Mouse (Mus musculus): ENCODE measurements around the gene Grik2. TPM values are rescaled to one million over a fixed set of nuclear protein-coding genes. Genes with fewer than 3 reads are reported as not detected.
"Not testable (repeated sequence)": the region's sequence is repeated elsewhere in the genome, so short reads cannot be mapped to it uniquely, and the experiment has no call there.

The Grik2 gene
- polyA plus RNA-seq, 1 experiment from 2014 or later: 0.08 TPM

- Histone ChIP-seq H3K4me3 (replicated peaks) (no peak overlapping the region), H3K4me1 (replicated peaks) (no peaks in the 10 kb centered on the region), H3K9me3 (replicated peaks) (no peaks in the 10 kb centered on the region), H3K36me3 (no peaks in the 10 kb centered on the region), H3K27me3 (no peaks in the 10 kb centered on the region), H3K4me2 (no peak overlapping the region), H3K27ac (no peak overlapping the region), H3K9ac (no peak overlapping the region)
- no peak for DNase-seq
- ATAC-seq (ENCODE audit: low read depth): no peak
- 70% methylated on average over 2 of the region's 2 CpGs for WGBS (ENCODE audit: insufficient replicate concordance)
Measured at GRCm38 (mm10) chr10:49456791-49457190, 331.8 kb downstream of the Grik2 start.

GRCm38 (mm10) chr10:49453535-49453934, 335.0 kb downstream of the Grik2 start:
- H3K4me2 ChIP-seq: no peak overlapping the region
- no peak overlapping the region for H3K27ac ChIP-seq
- no peak overlapping the region for H3K4me3 ChIP-seq (replicated peaks)
- H3K27me3 ChIP-seq: no peaks in the 10 kb centered on the region
- H3K9me3 ChIP-seq (replicated peaks): no peaks in the 10 kb centered on the region
- ATAC-seq (ENCODE audit: low read depth) (no peak), DNase-seq (no peak)
- H3K9ac ChIP-seq: no peak overlapping the region
- no peaks in the 10 kb centered on the region for H3K4me1 ChIP-seq (replicated peaks)
- H3K36me3 ChIP-seq: no peaks in the 10 kb centered on the region

- 54% methylated on average over 1 of the region's 1 CpGs for WGBS (ENCODE audit: insufficient replicate concordance)
- H3K9ac ChIP-seq: no peak overlapping the region
- DNase-seq: no peak
Measured at GRCm38 (mm10) chr10:49441369-49441768, 347.2 kb downstream of the Grik2 start.

GRCm38 (mm10) chr10:49437057-49437456, 351.5 kb downstream of the Grik2 start:
- H3K9me3 ChIP-seq (replicated peaks): no peaks in the 10 kb centered on the region
- H3K27me3 ChIP-seq: no peaks in the 10 kb centered on the region
- 44% methylated on average over 2 of the region's 2 CpGs for WGBS (ENCODE audit: insufficient replicate concordance)
- DNase-seq (no peak), ATAC-seq (ENCODE audit: low read depth) (no peak)
- no peaks in the 10 kb centered on the region for H3K4me1 ChIP-seq (replicated peaks)
- no peak overlapping the region for H3K27ac ChIP-seq
- no peak overlapping the region for H3K9ac ChIP-seq
- no peak overlapping the region for H3K4me3 ChIP-seq (replicated peaks)
- H3K36me3 ChIP-seq: no peaks in the 10 kb centered on the region
- no peak overlapping the region for H3K4me2 ChIP-seq

More at GRCm38 (mm10) chr10:49441369-49441768, 347.2 kb downstream of the Grik2 start:
- Histone ChIP-seq H3K9me3 (replicated peaks) (no peaks in the 10 kb centered on the region), H3K36me3 (no peaks in the 10 kb centered on the region), H3K4me1 (replicated peaks) (no peaks in the 10 kb centered on the region), H3K4me3 (replicated peaks) (no peak overlapping the region), H3K27ac (no peak overlapping the region), H3K4me2 (no peak overlapping the region), H3K27me3 (no peaks in the 10 kb centered on the region)
- ATAC-seq (ENCODE audit: low read depth): no peak

GRCm38 (mm10) chr10:49436301-49436700, 352.3 kb downstream of the Grik2 start:
- Histone ChIP-seq H3K4me1 (replicated peaks) (no peaks in the 10 kb centered on the region), H3K27ac (no peak overlapping the region), H3K9me3 (replicated peaks) (no peaks in the 10 kb centered on the region), H3K4me3 (replicated peaks) (no peak overlapping the region), H3K27me3 (no peaks in the 10 kb centered on the region), H3K4me2 (no peak overlapping the region), H3K9ac (no peak overlapping the region), H3K36me3 (no peaks in the 10 kb centered on the region)
- ATAC-seq (ENCODE audit: low read depth) (no peak), DNase-seq (no peak)
- WGBS (ENCODE audit: insufficient replicate concordance): 66% methylated on average over 2 of the region's 2 CpGs

- H3K9ac ChIP-seq: no peak overlapping the region
- WGBS (ENCODE audit: insufficient replicate concordance): 54% methylated on average over 2 of the region's 2 CpGs
- no peak overlapping the region for H3K4me3 ChIP-seq (replicated peaks)
- H3K4me2 ChIP-seq: no peak overlapping the region
- no peak for DNase-seq
- H3K9me3 ChIP-seq (replicated peaks): no peaks in the 10 kb centered on the region
- H3K27ac ChIP-seq: no peak overlapping the region
- H3K27me3 ChIP-seq: no peaks in the 10 kb centered on the region
- H3K36me3 ChIP-seq: no peaks in the 10 kb centered on the region
- H3K4me1 ChIP-seq (replicated peaks): no peaks in the 10 kb centered on the region
- no peak for ATAC-seq (ENCODE audit: low read depth)
Measured at GRCm38 (mm10) chr10:49432825-49433224, 355.7 kb downstream of the Grik2 start.

GRCm38 (mm10) chr10:49417206-49417605, 371.4 kb downstream of the Grik2 start:
- not testable (repeated sequence) for ATAC-seq (ENCODE audit: low read depth); H3K9ac ChIP-seq; H3K27me3 ChIP-seq; H3K4me2 ChIP-seq; H3K9me3 ChIP-seq (replicated peaks); H3K27ac ChIP-seq; H3K4me3 ChIP-seq (replicated peaks); DNase-seq; H3K4me1 ChIP-seq (replicated peaks); H3K36me3 ChIP-seq
- 79% methylated on average over 1 of the region's 1 CpGs for WGBS (ENCODE audit: insufficient replicate concordance)

GRCm38 (mm10) chr10:49382996-49383395, 405.6 kb downstream of the Grik2 start:
- Histone ChIP-seq H3K36me3 (no peaks in the 10 kb centered on the region), H3K9ac (no peak overlapping the region), H3K4me2 (no peak overlapping the region), H3K4me3 (replicated peaks) (no peak overlapping the region), H3K27me3 (no peaks in the 10 kb centered on the region), H3K27ac (no peak overlapping the region), H3K4me1 (replicated peaks) (no peaks in the 10 kb centered on the region), H3K9me3 (replicated peaks) (no peaks in the 10 kb centered on the region)
- ATAC-seq (ENCODE audit: low read depth) (no peak), DNase-seq (no peak)
- 57% methylated on average over 3 of the region's 3 CpGs for WGBS (ENCODE audit: insufficient replicate concordance)

GRCm38 (mm10) chr10:49381852-49382251, 406.7 kb downstream of the Grik2 start:
- no peaks in the 10 kb centered on the region for H3K27me3 ChIP-seq
- no peaks in the 10 kb centered on the region for H3K9me3 ChIP-seq (replicated peaks)
- H3K27ac ChIP-seq: no peak overlapping the region
- ATAC-seq (ENCODE audit: low read depth) (no peak), DNase-seq (no peak)
- H3K4me1 ChIP-seq (replicated peaks): no peaks in the 10 kb centered on the region
- no peak overlapping the region for H3K4me3 ChIP-seq (replicated peaks)
- no peaks in the 10 kb centered on the region for H3K36me3 ChIP-seq
- H3K9ac ChIP-seq: no peak overlapping the region
- WGBS (ENCODE audit: insufficient replicate concordance): 46% methylated on average over 2 of the region's 2 CpGs
- no peak overlapping the region for H3K4me2 ChIP-seq

GRCm38 (mm10) chr10:49368601-49369000, 420.0 kb downstream of the Grik2 start:
- H3K27me3 ChIP-seq: no peaks in the 10 kb centered on the region
- no peak overlapping the region for H3K9ac ChIP-seq
- no peak overlapping the region for H3K27ac ChIP-seq
- H3K4me2 ChIP-seq: no peak overlapping the region
- no peaks in the 10 kb centered on the region for H3K36me3 ChIP-seq
- ATAC-seq (ENCODE audit: low read depth): no peak
- no peaks in the 10 kb centered on the region for H3K4me1 ChIP-seq (replicated peaks)
- H3K4me3 ChIP-seq (replicated peaks): no peak overlapping the region
- H3K9me3 ChIP-seq (replicated peaks): no peaks in the 10 kb centered on the region
- 53% methylated on average over 2 of the region's 2 CpGs for WGBS (ENCODE audit: insufficient replicate concordance)
- no peak for DNase-seq

GRCm38 (mm10) chr10:49365262-49365661, 423.3 kb downstream of the Grik2 start:
- Histone ChIP-seq H3K4me3 (replicated peaks) (no peak overlapping the region), H3K27ac (no peak overlapping the region), H3K4me2 (no peak overlapping the region), H3K36me3 (no peaks in the 10 kb centered on the region), H3K9ac (no peak overlapping the region), H3K9me3 (replicated peaks) (no peaks in the 10 kb centered on the region), H3K4me1 (replicated peaks) (no peaks in the 10 kb centered on the region), H3K27me3 (no peaks in the 10 kb centered on the region)
- ATAC-seq (ENCODE audit: low read depth): no peak
- DNase-seq: no peak

- Histone ChIP-seq H3K27ac (no peak overlapping the region), H3K4me1 (replicated peaks) (no peaks in the 10 kb centered on the region), H3K36me3 (no peaks in the 10 kb centered on the region), H3K27me3 (no peaks in the 10 kb centered on the region), H3K9me3 (replicated peaks) (no peaks in the 10 kb centered on the region), H3K9ac (no peak overlapping the region), H3K4me3 (replicated peaks) (no peak overlapping the region), H3K4me2 (no peak overlapping the region)
- ATAC-seq (ENCODE audit: low read depth): no peak
- no peak for DNase-seq
Measured at GRCm38 (mm10) chr10:49322413-49322812, 466.2 kb downstream of the Grik2 start.

GRCm38 (mm10) chr10:49319880-49320279, 468.7 kb downstream of the Grik2 start:
- H3K27ac ChIP-seq: no peak overlapping the region

More at GRCm38 (mm10) chr10:49319880-49320279, 468.7 kb downstream of the Grik2 start:
- Histone ChIP-seq H3K4me1 (replicated peaks) (no peaks in the 10 kb centered on the region), H3K4me3 (replicated peaks) (no peak overlapping the region), H3K9me3 (replicated peaks) (no peaks in the 10 kb centered on the region), H3K27me3 (no peaks in the 10 kb centered on the region), H3K36me3 (no peaks in the 10 kb centered on the region), H3K9ac (no peak overlapping the region), H3K4me2 (no peak overlapping the region)
- WGBS (ENCODE audit: insufficient replicate concordance): 57% methylated on average over 2 of the region's 2 CpGs
- no peak for DNase-seq
- no peak for ATAC-seq (ENCODE audit: low read depth)

All from liver, embryonic 13.5 days (tissue).